Mouse (Mus musculus): ENCODE data around the gene B3gnt3. TPM values are rescaled to one million over a fixed set of nuclear protein-coding genes. Genes with fewer than 3 reads are reported as not detected.

Gene B3gnt3
- polyA plus RNA-seq, 1 experiment from 2014 or later = 0.36 TPM

DNA sequence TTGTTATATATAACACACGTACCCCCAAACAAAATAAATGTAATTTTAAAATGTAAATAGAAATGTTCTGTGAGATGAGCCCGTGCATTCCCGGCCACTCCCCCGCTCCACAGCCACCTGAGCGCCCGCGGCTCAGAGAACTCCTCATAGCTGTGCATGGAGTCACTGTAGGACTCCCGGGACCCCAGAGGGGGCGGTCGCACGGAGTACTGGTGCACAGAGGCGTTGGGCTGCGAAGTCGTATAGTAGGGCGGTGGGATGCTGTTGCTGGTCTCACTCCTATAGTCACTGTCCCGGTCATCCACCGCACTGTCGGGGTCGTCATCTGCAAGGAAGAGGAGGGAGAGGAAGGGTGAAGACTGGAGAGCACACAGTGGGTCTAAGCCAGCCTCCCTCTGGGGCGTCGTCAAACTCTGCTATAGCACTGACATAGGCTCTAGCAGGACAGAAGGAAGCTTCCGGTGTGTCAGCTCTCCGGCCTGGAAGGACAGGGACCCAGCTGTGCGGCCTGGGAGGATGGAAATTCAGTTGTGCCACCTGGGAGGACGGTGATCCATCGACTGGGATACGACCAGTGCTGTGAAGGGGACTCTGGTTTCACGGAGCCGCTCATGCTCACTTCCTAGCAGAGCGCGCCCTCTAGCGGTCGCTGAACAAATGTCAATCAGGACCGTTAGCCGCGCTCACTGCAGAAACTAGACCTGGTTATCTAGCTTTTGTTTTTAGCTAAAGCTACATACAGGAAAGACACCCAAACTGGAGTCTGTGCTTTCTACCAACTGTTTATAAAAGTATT lies 41.1 kb downstream of the B3gnt3 start:
- H3K27ac ChIP-seq = no peak overlapping the region
- peak; percentile 65 for ATAC-seq (replicated peaks)
- H3K9ac ChIP-seq = no peak overlapping the region
- peaks cover 31% of the 10 kb centered on the region for H3K27me3 ChIP-seq (replicated peaks)
- H3K36me3 ChIP-seq (replicated peaks) = peaks cover 21% of the 10 kb centered on the region
- 0 out of 2 replicates have a peak, but pooled peaks cover 5% of the 10 kb centered on the region for H3K4me1 ChIP-seq
- no peak overlapping the region for H3K4me2 ChIP-seq
- H3K4me3 ChIP-seq = no peak overlapping the region
- 7% methylated on average over 36 of the region's 36 CpGs for WGBS
- H3K9me3 ChIP-seq = no peaks in the 10 kb centered on the region

DNA sequence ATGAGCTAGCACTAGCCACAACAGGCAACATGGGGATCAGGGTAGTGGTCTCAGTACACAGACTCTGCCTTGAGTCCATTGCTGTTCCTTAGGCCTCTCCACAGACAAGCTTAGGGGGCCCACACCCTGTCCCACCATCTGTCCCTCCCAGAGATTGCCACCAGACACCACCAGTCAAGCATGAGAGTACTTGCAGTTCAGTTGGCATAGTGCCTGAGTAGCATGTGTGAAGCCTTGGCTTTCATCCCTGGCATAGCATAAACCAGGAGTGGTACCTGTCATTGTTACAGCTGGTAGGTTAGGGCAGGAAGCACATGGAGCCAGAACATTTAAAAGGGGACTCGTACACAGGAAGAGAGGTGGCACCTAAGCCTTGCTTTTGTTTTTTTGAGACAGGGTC lies 41.8 kb downstream of the B3gnt3 start:
- Histone ChIP-seq H3K4me3 (no peak overlapping the region), H3K4me1 (0 out of 2 replicates have a peak, but pooled peaks cover 5% of the 10 kb centered on the region), H3K9ac (no peak overlapping the region), H3K4me2 (no peak overlapping the region), H3K9me3 (no peaks in the 10 kb centered on the region), H3K27me3 (replicated peaks) (peaks cover 37% of the 10 kb centered on the region), H3K27ac (no peak overlapping the region), H3K36me3 (replicated peaks) (peaks cover 21% of the 10 kb centered on the region)
- WGBS = 54% methylated on average over 1 of the region's 1 CpGs
- no peak for ATAC-seq (replicated peaks)

DNA sequence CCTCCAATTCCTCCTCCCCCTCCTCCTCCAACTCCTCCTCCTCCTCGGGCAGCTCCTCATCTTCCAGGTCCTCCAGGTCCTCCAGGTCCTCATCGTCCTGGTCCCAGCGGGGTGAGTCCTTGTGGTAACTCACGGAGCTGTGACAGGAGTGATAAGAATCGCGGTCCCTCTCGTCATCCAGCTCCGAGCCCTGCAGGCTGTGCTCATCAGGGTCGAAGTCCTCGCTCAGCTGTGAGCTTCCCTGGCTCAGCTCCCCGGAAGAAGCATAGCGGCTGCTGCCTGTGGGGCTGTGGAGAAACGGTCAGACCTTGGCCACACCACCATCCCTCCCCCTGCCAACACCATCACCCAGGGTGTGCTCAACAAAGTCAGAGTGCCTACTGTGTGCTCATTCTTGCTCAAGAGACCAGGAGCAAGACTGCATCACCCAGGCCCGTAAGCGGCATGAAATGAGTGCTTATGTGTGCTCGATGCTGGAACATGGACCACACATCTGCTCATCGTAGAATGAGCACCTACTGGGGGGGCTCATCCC lies 43.0 kb downstream of the B3gnt3 start:
- no peak overlapping the region for H3K4me2 ChIP-seq
- no peak overlapping the region for H3K9ac ChIP-seq
- H3K4me1 ChIP-seq = 0 out of 2 replicates have a peak, but pooled peaks cover 9% of the 10 kb centered on the region
- WGBS = 32% methylated on average over 17 of the region's 17 CpGs
- H3K4me3 ChIP-seq = no peak overlapping the region
- H3K9me3 ChIP-seq = no peaks in the 10 kb centered on the region
- no peak overlapping the region for H3K27ac ChIP-seq
- peaks cover 16% of the 10 kb centered on the region; the same call in 1 of the 2 replicates for H3K36me3 ChIP-seq (replicated peaks)
- no peak for ATAC-seq (replicated peaks)
- H3K27me3 ChIP-seq (replicated peaks) = peaks cover 42% of the 10 kb centered on the region

DNA sequence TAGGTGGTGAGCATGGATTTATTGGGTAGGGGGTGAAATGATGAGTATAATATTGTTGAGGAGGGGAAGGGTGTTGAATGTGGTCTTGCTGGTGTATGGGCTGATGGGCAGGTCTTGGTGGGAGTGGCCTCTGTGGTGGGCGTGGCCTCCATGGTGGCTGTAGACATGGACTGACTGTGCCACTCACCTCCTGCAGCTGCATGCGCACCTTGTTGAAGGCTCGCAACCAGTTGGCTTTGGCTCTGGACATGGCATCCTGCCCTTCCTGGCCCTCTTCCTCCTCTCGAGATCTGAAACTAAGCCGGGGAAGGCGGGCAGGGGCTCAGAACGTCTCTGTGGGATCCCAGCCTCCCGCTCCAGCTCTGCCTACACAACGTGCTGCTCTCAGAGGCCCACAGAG lies 43.8 kb downstream of the B3gnt3 start:
- no peak for ATAC-seq (replicated peaks)
- peaks cover 13% of the 10 kb centered on the region; the same call in 1 of the 2 replicates for H3K36me3 ChIP-seq (replicated peaks)
- H3K27me3 ChIP-seq (replicated peaks) = peaks cover 44% of the 10 kb centered on the region
- no peak overlapping the region for H3K4me2 ChIP-seq
- H3K9me3 ChIP-seq = no peaks in the 10 kb centered on the region
- no peak overlapping the region for H3K4me3 ChIP-seq
- H3K9ac ChIP-seq = no peak overlapping the region
- WGBS = 31% methylated on average over 9 of the region's 9 CpGs
- H3K4me1 ChIP-seq = 0 out of 2 replicates have a peak, but pooled peaks cover 9% of the 10 kb centered on the region
- H3K27ac ChIP-seq = no peak overlapping the region

DNA sequence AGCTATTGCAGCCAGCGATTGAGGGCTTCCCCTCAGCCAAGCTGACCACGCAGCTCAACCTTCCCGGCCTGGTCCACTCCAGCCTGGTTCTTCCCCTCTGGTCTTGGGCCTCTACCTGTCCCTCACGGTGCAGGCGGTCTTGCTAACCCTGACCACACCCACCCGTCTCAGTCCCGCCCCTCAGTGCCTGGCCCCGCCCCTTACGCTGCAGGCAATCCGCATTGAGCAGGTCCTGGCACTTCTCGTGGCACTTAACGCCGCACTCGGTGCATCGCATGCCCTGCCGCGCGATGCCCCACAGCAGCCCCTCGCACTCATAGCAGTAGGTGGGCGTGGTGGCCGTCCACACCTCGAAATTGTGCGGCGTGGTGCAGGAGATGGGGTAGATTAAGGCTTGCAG lies 47.0 kb downstream of the B3gnt3 start:
- Histone ChIP-seq H3K9ac (no peak overlapping the region), H3K27me3 (replicated peaks) (peaks cover 37% of the 10 kb centered on the region), H3K9me3 (no peaks in the 10 kb centered on the region), H3K4me1 (0 out of 2 replicates have a peak, but pooled peaks cover 5% of the 10 kb centered on the region), H3K27ac (no peak overlapping the region), H3K4me2 (peak overlapping the region; percentile 20; the same call in 1 of the 2 replicates), H3K36me3 (replicated peaks) (peaks cover 25% of the 10 kb centered on the region), H3K4me3 (no peak overlapping the region)
- ATAC-seq (replicated peaks) = peak; percentile 15; the same call in 1 of the 2 replicates
- 3% methylated on average over 24 of the region's 24 CpGs for WGBS

DNA sequence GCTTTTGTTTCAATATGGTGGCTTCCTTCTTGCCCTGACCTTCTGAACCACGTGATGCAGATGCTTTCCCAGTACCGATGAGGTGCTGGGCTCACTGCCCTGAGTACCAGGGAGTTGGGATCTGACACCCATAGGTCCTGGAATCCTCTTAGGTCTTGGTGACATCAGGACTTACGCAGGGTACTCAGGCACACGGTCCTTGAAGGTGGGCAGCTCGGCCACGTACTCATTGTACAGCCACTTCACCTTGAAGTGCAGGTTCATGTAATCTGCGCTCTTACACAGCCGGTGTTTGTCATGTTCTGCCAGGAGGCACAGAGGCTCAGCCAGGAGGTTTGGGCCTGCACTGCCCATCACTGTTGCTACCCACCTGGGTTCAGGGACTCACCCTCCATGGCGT lies 56.1 kb downstream of the B3gnt3 start:
- Histone ChIP-seq H3K4me2 (no peak overlapping the region), H3K27ac (no peak overlapping the region), H3K4me3 (no peak overlapping the region), H3K36me3 (replicated peaks) (peaks cover 55% of the 10 kb centered on the region), H3K4me1 (no peaks in the 10 kb centered on the region), H3K9me3 (no peaks in the 10 kb centered on the region), H3K27me3 (replicated peaks) (no peaks in the 10 kb centered on the region), H3K9ac (no peak overlapping the region)
- ATAC-seq (replicated peaks) = no peak
- 85% methylated on average over 9 of the region's 9 CpGs for WGBS

Other genes starting within 250 kb of the B3gnt3 start
- 188 and 206 TPM in 2 replicates for gene Abhd8, start 238.1 kb downstream of the B3gnt3 start, polyA plus RNA-seq (2015; fragmentation: Nextera tagmentation; extraction: Ambion mirVana)
- 173 and 174 TPM in 2 replicates for gene Mrpl34, start 236.8 kb downstream of the B3gnt3 start, polyA plus RNA-seq (2015; fragmentation: Nextera tagmentation; extraction: Ambion mirVana)
- gene Dda1, start 232.6 kb downstream of the B3gnt3 start, polyA plus RNA-seq (2015; fragmentation: Nextera tagmentation; extraction: Ambion mirVana) = 240 and 242 TPM in 2 replicates
- gene Ano8, start 215.8 kb downstream of the B3gnt3 start, polyA plus RNA-seq (2015; fragmentation: Nextera tagmentation; extraction: Ambion mirVana) = 9.6 and 10.9 TPM in 2 replicates
- gene Gtpbp3, start 213.7 kb downstream of the B3gnt3 start, polyA plus RNA-seq (2015; fragmentation: Nextera tagmentation; extraction: Ambion mirVana) = 12.0 and 13.9 TPM in 2 replicates
- gene Plvap, start 190.0 kb downstream of the B3gnt3 start, polyA plus RNA-seq (2015; fragmentation: Nextera tagmentation; extraction: Ambion mirVana) = 5.2 and 5.6 TPM in 2 replicates
- gene Ccdc194, start 176.1 kb downstream of the B3gnt3 start, polyA plus RNA-seq (2015; fragmentation: Nextera tagmentation; extraction: Ambion mirVana) = 0.09 and 0.15 TPM in 2 replicates
- 11.5 and 18.0 TPM in 2 replicates for gene Bst2, start 164.3 kb downstream of the B3gnt3 start, polyA plus RNA-seq (2015; fragmentation: Nextera tagmentation; extraction: Ambion mirVana)
- 61.6 and 62.2 TPM in 2 replicates for gene Mvb12a, start 158.9 kb downstream of the B3gnt3 start, polyA plus RNA-seq (2015; fragmentation: Nextera tagmentation; extraction: Ambion mirVana)
- gene Tmem221, start 142.9 kb downstream of the B3gnt3 start, polyA plus RNA-seq (2015; fragmentation: Nextera tagmentation; extraction: Ambion mirVana) = 0.13 TPM in 1 of 2 replicates, not detected in the other
- 0.08 TPM in 1 of 2 replicates, not detected in the other for gene Nxnl1, start 135.2 kb downstream of the B3gnt3 start, polyA plus RNA-seq (2015; fragmentation: Nextera tagmentation; extraction: Ambion mirVana)
- gene Slc27a1, start 132.9 kb downstream of the B3gnt3 start, polyA plus RNA-seq (2015; fragmentation: Nextera tagmentation; extraction: Ambion mirVana) = 66.9 and 67.4 TPM in 2 replicates
- 217 and 221 TPM in 2 replicates for gene Pgls, start 109.6 kb downstream of the B3gnt3 start, polyA plus RNA-seq (2015; fragmentation: Nextera tagmentation; extraction: Ambion mirVana)
- 9.3 and 9.4 TPM in 2 replicates for gene Fam129c, start 104.1 kb downstream of the B3gnt3 start, polyA plus RNA-seq (2015; fragmentation: Nextera tagmentation; extraction: Ambion mirVana)
- 70.5 and 74.5 TPM in 2 replicates for gene Colgalt1, start 90.8 kb downstream of the B3gnt3 start, polyA plus RNA-seq (2015; fragmentation: Nextera tagmentation; extraction: Ambion mirVana)
- gene Unc13a, start 30.0 kb downstream of the B3gnt3 start, polyA plus RNA-seq (2015; fragmentation: Nextera tagmentation; extraction: Ambion mirVana) = 26.9 and 27.4 TPM in 2 replicates
- 5.2 and 5.8 TPM in 2 replicates for gene Jak3, start 25.5 kb downstream of the B3gnt3 start, polyA plus RNA-seq (2015; fragmentation: Nextera tagmentation; extraction: Ambion mirVana)
- gene Insl3, start 12.6 kb downstream of the B3gnt3 start, polyA plus RNA-seq (2015; fragmentation: Nextera tagmentation; extraction: Ambion mirVana) = 0.37 and 1.5 TPM in 2 replicates
- 96.0 and 102 TPM in 2 replicates for gene Fcho1, start 23.9 kb upstream of the B3gnt3 start, polyA plus RNA-seq (2015; fragmentation: Nextera tagmentation; extraction: Ambion mirVana)
- 9.3 and 9.6 TPM in 2 replicates for gene Zfp709, start 180.2 kb upstream of the B3gnt3 start, polyA plus RNA-seq (2015; fragmentation: Nextera tagmentation; extraction: Ambion mirVana)
- 21.1 and 21.8 TPM in 2 replicates for gene Zfp882, start 206.8 kb upstream of the B3gnt3 start, polyA plus RNA-seq (2015; fragmentation: Nextera tagmentation; extraction: Ambion mirVana)
- 36.0 TPM in 2 replicates for gene Zfp617, start 206.8 kb upstream of the B3gnt3 start, polyA plus RNA-seq (2015; fragmentation: Nextera tagmentation; extraction: Ambion mirVana)
- gene Zfp961, start 249.2 kb upstream of the B3gnt3 start, polyA plus RNA-seq (2015; fragmentation: Nextera tagmentation; extraction: Ambion mirVana) = 16.3 and 17.4 TPM in 2 replicates